Mouse (Mus musculus) yolk sac, embryonic 10.5 days (tissue): ENCODE data around the gene Slc30a2.

Source experiments
- DNase-seq: peaks from one replicate; pipeline ENCODE4 v3.0.0-alpha.2; 2017; ENCODE audit warnings: low spot score

Gene Slc30a2

DNA sequence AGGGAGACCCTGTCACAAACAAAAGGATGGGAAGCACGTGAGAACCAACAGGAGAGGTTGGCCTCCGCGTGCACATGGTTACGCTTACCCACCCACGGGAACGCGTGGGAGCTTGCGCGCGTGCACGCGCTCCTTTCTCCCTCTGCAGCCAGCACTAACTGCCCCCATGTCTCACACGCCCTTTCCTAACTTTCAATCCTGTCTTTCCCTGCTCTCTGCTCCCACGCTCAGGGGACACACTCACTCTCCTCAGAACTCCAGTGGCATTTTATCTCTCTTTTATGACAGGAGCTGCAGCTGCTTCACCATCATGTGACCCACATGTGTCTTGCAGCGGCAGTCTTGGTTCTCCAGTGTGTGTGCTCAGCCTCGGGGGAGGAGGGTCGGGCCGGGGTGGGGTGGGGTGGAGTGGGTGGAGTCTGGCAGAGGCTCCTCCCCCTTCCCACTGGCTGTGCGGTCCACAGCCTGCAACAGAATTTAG is 58.2 kb downstream of the Slc30a2 start:
- peak; percentile 83 for DNase-seq

DNA sequence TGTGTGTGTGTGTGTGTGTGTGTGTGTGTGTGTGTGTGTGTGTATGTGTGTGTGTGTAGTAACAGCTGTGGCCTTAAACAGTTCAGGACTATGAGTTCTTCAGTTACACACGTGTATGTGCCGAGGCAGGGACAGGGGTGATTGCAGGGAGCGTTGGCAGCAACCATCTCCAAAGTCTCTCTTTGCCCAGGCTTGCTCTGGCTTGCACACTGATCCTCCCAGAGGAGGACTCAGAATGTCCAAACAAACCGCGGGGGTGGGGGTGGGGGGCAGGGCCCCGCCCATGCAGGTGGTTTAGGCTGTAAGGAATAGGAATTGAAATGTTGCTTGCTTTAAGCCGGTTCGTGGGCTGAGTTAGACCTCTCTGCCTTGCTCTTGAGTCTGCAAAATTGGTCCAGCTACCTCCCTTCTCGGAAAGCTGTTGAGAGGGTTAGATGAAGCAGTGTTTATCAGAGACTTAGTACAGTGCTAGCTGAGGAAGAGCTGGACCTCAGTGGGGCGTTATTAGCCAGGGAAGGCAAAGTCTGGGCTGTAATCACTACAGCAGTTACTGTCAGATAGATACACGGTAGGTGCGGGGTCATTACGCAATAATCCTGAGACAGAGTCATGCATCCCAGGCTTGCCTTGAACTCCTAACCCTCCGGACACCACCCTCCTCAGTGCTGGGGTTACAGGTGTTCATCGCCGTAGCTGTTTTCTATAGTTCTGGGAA is 59.0 kb downstream of the Slc30a2 start:
- no peak for DNase-seq

DNA sequence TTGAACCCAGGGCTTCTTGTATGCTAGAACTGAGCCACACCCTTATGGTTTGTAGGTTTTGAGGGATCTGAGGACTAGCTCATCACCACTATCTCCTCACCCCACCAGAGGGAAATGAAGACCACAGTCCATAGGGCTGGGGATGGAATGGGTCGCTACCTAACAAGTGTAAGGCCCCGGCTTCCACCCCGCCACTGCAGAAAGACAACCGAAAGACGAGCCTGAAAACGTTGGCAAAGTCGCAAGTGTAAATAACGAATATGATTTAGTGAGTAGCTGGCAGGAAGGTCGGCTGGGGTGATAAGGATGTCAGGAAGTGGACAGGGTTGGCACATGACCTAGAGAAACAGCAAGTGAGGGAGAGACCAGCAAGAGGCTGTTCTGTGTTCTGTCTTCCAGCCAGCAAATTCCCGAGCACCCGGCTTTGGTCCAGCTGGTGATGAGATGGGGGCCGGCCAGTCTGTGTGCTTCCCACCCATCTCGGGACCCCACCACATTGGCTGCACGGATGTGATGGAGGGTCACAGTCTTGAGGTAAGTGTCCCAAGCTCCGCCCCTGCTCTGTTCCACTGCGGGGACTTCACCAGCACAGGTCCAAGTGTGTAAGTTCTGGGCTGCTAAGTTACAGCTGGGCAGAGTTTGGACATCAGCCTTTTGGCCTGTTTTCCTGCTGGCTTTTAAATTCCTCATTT is 59.7 kb downstream of the Slc30a2 start:
- DNase-seq, result no peak

DNA sequence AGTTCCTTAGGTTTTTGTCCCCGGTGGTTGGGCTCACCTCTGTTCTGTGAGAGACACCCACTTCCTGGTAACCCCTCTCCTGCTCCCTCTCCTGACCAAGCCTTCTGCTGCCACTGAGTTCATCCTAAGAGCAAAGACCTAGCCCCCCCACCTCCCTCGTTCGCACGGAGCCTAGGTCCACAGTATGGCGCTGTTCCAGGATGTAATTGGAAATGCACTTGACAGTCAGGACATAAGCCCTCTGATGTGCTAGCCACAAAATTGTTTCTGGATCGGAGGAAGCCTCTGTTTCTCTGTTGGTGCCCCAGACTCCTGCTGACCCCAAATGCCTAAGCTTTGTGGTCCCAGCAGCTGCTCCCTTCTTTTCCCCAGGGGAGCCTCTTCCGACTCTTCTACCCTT is 60.7 kb downstream of the Slc30a2 start:
- DNase-seq, result no peak
